Mouse (Mus musculus) lung, postnatal 0 days (tissue): ENCODE measurements around the gene Kcnq2.

Experiments
- CTCF ChIP-seq: IDR thresholded peaks from 2 replicates; pipeline ENCODE4 v1.5.1; 2016; ENCODE audit warnings: antibody characterized with exemption, mild to moderate bottlenecking
- EP300 ChIP-seq: IDR thresholded peaks from 2 replicates; pipeline ENCODE4 v1.6.1; 2016; ENCODE audit warnings: antibody characterized with exemption, mild to moderate bottlenecking, control low read depth

DNA sequence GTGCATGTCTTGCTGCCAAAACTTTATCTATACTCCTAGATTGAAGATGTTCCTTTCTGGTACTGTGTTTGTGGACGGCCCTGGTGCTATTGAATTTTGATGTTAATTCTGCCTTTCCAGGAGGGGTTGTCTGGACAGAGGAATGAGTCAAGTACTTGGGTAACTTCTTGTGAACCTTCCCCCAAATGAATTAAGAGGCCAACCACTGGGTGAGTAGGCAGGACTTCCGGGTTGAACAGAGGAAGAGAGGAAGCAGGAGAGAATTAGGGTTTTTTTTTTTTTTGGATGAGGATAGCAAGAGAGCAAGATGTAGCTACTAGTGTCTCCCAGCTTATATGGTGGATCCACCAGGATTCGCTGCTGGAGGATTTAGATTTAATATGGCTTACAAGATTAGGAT, 42.9 kb upstream of the Kcnq2 start:
- TF ChIP-seq CTCF (no peak), EP300 (no peak)
